Mouse (Mus musculus): ENCODE data around the gene Kl.

The Kl gene

DNA sequence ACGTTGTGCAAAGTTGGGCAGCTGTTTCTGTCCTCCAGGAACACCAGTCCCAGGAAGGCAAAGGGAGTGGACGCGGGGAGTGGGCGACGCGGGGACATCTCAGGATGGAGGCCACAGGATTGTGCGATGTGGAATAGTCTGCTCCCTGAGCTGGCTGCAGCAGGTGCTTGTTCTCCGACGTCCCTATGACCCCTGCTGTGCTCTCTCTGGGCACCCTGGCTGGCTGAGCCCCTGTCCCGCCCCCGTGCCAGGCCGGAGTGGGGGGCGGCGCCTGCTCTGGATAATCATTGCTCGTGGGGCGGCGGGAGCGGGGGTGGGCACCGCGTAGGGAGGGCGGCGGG, at the start of gene Kl:
Gene Kl, plus strand, starts transcription at position 280 of the 341 bp plus-strand sequence.
- no peak for DNase-seq (ENCODE audit: low read depth, low spot score)

DNA sequence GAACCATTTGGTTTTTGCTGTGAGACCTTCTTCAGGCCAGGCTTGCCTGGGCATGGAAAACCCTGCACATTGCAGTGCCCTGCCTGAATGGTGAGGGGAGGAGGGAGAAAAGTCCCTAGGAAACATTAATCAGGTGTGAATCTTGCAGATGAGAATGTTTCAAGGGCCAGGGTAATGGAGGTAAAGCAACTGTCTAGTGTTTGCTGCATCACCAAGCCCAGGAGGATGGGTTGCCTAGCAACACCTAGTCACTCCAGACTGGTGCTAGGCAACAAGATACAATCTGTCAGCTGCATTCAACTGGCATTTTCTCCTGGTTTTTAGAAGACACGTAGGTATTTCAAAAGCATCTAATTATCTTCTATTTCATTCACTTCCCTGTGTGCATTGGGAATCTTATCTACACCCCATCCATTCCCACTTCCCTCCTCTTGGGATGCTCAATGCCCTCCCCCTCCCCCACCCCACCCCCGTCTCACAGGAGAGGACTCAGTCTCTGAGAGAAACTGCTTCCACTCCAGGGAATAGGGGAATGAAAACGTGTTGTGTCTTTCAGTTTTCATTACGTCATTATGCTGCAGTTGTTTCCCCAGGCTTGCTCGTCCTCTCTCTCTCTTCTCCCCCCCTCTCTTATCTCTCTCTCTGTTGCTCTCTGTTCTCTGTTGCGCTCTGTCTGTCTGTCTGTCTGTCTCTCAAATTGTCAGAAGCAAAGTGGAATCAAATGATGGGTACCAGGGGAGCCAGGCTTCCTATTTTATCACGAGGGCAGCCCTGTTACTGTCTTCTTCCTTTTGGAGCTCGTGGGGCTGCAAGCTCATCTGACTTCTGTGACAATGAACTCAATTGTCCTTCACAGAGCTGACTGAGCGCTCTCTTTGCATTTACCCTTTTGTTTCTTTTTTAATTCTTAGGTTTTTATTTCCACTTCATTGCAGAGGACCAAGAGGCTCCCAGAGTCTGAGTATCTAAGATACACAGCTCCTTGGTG, 46.1 kb upstream of the Kl start:
- DNase-seq (ENCODE audit: low read depth, low spot score), result peak; percentile 17

DNA sequence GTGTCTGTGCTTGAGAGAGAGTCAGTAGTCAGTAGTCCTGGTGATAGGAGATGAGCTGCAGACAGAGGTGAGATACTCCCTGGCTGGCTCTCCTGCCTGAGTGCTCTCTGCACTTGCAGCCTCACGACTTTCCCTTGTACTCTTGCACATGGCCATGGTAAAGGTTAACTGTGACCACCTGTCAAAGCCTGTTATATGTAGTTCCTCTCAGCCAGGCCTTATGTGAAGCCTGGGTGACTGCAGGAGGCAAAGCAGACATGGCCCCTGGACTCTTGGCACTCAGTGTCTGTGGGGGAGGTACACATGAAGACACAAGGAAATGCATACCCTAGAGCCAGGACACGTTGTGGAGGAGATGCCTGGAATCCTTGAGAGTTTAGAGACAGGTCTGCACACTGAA, 40.3 kb upstream of the Kl start:
- DNase-seq (ENCODE audit: low read depth, low spot score), result no peak

DNA sequence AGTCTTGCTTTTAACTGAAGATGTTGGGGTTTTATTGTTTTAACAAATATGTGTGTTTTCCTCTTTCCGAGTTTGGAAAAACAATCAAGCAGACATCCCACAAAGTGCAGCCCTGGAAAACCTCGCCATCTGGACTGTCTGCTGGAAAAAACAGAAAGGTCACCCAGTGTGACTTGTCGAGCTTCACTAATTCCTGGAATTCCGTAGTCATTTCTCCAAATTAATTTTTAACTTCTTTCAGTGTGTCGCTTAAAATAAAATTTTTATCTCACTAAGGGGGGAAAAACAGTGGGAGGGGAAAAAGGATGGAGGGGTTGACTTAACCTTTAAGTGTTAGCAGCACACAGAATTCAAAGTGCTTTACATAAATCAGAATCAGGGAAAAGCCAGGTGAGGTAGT, 39.8 kb upstream of the Kl start:
- no peak for DNase-seq (ENCODE audit: low read depth, low spot score)

DNA sequence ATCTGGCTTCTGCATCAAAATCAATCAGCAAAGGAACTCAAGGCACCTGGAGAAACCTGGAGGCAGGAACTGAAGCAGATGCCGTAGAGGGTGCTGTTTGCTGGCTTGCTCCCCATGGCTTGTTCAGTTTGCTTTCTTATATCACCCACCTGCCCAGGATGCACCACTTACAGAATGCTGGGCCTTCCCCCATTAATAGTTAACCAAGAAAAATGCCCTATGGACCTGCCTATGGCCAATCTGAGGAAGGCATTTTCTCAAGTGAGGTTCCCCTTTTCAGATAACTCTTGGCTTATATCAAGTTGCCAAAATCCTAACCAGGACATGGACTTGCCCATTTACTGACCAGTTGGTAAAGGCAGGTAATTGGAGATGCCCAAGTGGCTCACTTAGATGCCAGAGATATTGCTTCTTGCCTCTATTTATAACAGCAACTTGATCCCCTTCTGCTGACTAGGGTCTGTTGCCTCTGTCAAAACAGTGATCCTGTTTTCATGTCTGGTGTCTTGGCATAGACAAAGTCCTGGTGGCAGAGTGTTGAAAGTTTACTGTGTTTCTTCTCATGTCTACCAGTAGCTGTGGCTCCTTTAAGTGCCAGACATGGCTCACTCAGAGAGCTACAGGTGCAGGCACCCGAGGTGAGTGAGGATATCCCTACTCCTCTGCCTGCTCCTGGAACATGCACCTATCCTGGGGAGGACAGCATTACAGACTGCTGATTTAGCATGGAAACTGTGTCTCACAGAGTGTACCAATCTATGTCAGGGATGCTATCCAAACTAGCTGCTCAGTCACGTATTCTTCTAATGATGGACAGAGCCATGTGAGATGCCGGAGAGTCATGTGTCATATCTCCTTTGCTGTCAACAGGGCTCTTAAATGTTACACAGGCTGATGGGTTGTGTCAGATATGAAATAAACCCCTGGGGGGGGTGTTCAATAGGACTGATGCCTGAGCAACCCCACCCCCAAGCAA, 37.0 kb upstream of the Kl start:
- no peak for DNase-seq (ENCODE audit: low read depth, low spot score)

DNA sequence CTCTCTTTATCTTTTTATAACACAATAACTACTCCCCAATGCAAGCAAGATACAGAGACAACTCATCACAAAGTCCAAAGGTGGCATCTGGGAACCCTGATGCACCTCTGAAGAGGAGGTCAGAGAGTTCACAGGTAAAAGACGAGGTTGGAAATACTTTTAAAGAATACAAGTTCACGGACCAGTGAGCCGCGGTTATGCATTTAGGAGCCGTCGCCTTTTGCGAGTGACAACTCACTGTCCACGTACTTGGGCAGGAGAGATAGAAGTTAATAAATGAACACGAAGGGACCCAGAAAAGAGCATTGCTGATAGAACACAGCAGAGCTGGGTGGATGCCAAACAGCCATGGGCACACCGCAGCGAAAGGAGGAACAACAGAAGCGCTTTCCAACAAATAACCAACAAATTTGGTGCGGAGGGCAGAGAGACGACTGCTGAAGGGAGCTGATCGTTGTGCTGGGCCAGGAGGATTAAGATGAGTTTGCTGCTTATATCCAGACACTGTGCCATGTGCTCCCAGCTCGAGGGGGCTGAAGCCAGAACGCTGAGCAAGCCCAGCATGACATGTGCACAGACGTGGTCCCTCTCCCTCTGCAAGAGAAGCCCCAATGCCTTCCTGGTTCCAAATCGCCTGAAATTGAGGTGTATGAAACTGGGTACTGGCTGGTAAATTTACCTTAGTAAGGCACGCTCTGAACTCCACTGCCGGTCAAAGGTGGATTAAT, 35.1 kb upstream of the Kl start:
- no peak for DNase-seq (ENCODE audit: low read depth, low spot score)

DNA sequence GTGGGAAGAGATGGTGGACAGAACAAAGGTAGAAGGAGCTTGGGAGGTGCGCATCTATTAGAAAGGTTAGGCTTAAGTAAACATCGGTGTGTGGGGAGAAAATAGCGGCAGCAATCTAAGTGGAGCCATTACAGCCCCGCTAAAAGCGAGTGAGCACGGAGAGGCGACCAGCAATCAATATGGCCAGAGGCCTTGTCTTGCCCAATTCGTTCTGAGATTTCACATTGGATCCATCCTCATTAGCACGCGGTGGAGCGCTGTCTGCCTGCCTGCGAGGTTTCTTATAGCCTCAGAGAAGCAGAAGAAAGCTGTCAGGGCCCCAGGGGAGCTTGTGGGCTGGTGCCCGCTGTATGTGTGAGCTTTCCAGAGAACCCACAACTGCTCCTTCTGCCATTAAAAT, 33.8 kb upstream of the Kl start:
- no peak for DNase-seq (ENCODE audit: low read depth, low spot score)

DNA sequence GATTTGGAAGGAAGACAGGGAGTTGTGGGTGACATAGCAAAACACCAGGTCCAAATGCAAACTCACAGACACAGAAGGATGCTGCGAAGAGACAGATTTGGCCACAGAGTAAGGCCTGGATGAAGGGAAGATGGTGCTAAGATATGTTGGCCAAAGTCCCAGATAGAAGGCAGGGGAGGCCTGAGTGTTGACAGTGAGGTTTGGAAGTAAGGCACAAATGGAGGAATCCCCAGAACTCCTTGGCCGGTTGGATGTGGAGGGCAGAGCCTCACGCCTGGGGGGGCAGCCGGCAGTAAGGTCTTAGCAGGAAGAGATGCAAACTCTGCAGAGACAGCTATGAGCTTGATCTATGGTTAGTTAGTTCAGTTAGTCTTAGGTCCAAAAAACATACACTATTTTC, 33.1 kb upstream of the Kl start:
- DNase-seq (ENCODE audit: low read depth, low spot score), result no peak

DNA sequence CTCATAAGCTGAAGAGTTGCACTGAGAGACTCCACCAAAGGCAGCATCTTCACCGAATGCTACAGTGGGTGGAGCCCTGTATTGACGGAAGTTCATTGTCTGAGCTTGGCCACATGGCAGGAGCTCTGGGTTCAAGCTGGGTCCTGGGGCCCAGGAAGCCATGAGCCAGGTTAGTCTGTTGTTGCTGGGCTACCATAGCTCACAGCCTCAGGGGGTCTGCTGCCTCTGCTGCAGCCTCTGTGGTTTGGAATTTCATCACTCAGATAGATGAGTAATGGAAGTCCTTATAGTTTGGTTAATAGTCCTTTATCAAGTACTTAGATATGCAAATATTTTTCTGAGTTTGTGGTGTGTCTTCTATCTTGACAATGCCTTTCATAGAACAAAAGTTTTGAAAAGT, 32.4 kb upstream of the Kl start:
- DNase-seq (ENCODE audit: low read depth, low spot score), result peak; percentile 14

DNA sequence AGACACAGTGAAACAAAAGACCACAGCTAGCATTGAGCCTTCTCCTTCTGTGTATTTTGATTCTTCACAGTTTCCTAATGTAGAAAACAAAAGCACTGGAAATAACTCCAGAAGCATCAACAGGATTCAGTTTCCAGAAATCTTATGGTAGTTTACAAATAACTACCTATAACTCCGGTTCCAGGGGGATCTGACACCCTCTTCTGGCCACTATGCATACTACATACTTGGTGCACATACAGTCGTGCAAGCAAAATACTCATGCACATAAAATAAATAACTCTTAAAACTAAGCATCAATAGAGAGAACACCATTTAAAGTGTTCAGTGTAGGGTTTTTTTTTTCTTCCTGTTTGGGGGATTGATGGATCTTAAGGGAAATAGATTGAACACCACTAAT, 23.0 kb upstream of the Kl start:
- DNase-seq (ENCODE audit: low read depth, low spot score), result peak; percentile 27

DNA sequence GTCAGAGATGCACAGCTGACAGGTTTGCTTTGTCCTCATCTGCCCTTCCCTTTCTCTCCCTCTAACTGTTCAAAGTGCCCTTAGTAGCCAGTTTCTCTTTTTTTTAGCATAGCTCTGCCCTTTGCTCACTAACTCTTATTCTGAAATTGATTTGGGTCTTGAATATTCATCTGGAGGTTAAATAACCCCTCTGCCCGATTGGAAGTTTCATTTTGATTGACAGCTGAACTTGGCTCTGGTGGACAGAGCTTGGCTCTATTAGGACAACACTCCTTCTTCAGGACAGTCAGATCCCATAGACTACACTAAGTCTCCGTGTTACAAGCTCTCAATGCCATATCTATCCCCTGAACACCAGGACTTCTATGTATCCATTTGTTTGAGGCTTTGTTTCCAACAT, 19.8 kb upstream of the Kl start:
- DNase-seq (ENCODE audit: low read depth, low spot score), result no peak

DNA sequence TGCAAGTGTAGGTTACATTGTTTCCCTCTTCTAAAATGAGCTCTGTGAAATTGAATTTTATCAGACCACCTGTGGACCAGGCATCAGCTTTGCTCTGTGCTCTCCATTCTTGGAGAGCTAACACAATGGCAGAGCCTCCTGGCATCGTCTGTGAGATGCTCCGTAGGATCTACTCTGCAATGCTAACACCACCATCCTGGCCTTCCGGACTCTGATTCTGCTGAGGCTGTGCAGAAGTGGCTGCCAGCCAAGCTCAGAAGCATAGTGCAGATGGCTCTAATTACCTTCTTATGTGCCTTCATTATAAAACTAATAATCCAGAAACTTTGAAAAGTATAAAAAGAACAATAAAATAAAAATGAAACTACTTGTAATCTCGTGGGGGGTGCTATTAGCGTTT, 16.2 kb upstream of the Kl start:
- DNase-seq (ENCODE audit: low read depth, low spot score), result no peak

DNA sequence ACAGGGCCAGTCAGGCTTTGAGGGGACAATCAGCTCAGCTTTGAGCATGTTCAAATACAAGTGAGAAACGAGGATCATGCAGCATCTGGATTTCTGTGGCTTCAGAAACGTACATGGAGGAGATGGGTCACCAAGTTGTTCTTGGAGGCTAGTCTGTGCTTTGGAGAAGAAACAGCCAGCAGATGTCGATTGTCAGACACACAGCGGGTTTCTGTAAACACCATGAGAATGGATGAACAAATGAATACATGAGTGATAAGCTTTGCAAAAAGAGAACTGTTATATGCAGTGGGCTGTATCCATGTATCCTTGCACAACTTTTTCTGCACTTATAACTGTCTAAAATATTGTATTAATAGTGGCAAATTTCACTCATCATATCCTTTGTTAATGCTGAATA, 15.6 kb upstream of the Kl start:
- no peak for DNase-seq (ENCODE audit: low read depth, low spot score)

DNA sequence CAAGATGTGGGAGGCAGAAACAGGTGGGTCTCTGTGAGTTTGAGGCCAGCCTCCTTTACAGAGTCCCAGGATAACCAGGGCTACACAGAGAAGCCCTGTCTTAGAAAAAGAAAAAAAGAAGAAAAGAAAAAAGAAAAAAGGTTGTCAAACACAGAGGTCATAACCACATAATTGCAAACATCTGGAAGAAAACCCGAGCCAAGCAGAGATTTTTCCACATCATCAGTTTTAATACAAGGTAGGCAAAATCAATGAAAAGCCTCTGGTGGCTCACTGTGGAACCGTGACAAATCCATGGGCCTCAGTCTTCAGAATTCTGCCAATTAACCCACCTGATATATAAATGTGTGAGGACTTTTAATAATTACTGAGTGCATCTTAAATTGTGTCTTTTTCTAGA, 14.9 kb upstream of the Kl start:
- DNase-seq (ENCODE audit: low read depth, low spot score), result no peak

DNA sequence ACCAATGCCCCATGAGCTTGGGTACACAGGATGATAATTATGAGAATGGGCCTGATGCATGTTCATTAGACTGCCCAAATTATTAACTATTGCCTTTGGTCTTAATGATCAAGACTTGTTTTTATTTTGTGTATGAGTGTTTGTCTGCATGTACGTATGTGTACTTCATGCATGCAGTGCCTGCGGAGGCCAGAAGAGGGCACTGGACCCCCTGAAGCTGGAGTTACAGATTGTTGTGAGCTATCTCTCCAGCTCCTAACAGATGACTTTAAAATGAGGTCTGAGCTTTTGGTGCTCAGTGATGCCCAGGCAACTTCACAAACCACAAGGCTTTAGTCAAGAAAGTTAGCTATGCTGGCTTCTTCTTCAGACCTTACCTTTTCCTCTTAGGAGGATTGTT, 6.8 kb upstream of the Kl start:
- peak; percentile 36 for DNase-seq (ENCODE audit: low read depth, low spot score)

DNA sequence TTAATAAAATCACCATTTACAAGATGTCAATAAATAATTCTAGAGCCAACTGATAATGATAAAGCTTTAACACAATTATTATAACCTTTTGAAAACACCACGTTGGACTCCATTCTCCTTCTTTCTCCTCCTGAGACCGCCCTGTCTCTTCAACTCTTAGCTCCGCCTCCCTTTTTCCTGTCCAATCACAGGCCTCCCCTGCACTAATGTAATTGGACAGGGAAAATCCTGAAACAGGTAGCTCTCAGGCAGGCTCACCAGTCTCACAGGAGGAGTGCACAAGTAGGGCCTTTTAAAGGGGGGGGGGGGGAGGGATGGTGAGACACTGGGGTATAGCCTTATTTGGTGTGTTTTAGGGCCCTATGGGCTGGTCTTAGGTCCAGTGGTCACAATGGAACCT, 3.3 kb upstream of the Kl start:
- peak; percentile 53 for DNase-seq (ENCODE audit: low read depth, low spot score)

DNA sequence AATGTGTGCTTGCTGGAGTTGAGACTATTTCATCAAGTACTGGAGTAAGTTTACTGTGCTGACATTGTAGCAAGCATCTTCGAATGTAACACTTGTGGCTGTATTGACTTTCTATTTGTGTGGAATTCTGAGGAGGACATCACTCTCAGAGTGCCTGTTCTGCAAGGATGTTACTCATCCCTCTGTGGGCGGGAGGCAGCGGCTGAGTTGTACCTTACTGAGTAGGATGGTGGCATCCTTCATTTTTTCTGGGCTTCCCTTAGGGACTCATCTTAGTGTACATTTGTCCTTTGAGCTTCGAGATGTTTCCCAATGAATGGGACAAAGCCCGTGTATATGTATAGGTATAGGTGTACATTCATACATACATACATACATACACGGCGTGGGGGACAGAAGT, 1.1 kb upstream of the Kl start:
- no peak for DNase-seq (ENCODE audit: low read depth, low spot score)

DNA sequence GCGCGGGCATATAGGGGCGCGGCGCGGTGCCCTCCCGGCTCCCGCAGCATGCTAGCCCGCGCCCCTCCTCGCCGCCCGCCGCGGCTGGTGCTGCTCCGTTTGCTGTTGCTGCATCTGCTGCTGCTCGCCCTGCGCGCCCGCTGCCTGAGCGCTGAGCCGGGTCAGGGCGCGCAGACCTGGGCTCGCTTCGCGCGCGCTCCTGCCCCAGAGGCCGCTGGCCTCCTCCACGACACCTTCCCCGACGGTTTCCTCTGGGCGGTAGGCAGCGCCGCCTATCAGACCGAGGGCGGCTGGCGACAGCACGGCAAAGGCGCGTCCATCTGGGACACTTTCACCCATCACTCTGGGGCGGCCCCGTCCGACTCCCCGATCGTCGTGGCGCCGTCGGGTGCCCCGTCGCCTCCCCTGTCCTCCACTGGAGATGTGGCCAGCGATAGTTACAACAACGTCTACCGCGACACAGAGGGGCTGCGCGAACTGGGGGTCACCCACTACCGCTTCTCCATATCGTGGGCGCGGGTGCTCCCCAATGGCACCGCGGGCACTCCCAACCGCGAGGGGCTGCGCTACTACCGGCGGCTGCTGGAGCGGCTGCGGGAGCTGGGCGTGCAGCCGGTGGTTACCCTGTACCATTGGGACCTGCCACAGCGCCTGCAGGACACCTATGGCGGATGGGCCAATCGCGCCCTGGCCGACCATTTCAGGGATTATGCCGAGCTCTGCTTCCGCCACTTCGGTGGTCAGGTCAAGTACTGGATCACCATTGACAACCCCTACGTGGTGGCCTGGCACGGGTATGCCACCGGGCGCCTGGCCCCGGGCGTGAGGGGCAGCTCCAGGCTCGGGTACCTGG, 488 bp downstream of the Kl start:
- DNase-seq (ENCODE audit: low read depth, low spot score), result peak; percentile 12

DNA sequence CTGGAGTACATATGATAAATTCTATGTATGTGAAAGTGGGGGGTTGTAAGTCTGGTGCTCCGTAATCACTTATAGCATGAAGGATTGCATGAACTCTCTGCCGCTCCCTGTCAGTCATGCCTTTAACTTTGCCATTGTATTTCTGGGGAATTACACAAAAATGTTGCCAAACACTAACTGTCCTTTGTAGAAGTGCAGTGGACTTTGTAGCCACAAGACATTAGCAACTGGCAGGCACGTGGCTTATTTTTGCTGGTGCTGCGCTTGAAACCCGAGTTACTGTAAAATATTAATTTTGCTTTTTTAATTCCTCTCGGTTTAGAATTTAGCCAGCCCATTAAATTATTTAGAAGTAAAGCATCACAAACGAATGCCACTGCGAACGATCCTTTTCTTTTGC, 2.4 kb downstream of the Kl start:
- DNase-seq (ENCODE audit: low read depth, low spot score), result no peak

DNA sequence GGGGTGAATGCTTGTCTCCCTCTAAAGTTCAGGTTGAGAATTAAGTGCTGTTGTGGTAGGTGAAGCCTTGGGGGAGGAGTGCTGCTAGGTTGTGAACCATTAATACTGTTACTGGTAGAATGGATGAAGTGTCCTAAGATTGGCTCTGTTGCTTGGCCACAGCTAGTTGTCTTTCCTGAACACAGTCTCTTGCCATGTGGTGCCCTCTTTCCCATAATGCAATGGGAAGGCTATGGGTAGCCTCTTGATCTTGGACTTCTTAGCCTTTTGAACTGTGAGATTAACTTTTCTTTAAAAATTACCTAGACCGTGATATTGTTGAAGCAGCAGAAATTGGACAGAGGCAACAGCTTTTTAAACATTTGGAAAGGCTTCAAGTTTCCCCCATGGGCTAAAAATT, 7.5 kb downstream of the Kl start:
- no peak for DNase-seq (ENCODE audit: low read depth, low spot score)

DNA sequence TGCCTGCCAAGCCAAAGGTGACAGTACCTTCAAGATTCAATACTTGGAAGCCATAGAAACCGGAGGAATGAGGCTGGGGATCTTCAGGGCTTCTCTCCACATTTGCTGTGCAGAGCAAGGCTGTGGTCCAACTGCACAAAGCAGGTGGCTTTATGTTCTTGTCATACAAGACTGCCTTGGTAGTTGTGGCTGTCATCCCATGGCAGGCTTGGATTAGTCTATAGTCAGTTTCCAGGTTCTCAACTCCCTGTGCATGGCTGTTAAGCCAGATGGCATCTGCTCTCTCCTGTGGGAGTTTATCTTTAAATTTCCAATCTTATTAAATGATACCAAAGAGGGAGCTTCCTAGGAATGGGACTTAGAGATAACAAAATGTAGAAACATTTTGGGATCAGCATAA, 9.2 kb downstream of the Kl start:
- DNase-seq (ENCODE audit: low read depth, low spot score), result no peak
